Comparison of ENCODE assay signal across 14 mouse cellular contexts in the genomic region with DNA sequence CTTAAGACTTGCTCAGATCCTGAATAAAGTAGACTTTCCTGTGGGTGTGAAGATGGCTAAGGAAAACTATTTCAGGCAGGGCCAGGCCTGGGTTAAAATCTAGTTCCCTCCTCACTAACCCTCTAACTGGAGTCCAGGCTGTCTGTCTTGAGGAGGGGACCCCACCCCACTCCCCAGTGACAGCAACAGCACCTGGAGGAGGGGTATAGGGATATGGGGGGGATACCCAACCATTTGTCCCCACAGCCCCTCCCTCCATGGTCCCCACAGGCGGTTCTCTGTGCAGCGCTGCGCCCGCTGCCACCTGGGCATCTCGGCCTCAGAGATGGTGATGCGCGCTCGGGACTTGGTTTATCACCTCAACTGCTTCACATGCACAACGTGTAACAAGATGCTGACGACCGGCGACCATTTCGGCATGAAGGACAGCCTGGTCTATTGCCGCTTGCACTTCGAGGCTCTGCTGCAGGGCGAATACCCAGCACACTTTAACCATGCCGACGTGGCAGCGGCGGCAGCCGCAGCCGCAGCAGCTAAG. TPM values are rescaled to one million over a fixed set of nuclear protein-coding genes. Genes with fewer than 3 reads are reported as not detected.
A peak's percentile ranks its signal among the peaks of the same experiment; 100 is the strongest.
DNase-seq lines count a peak whose midpoint lies in the region; ATAC-seq lines count a peak whose summit lies in the region.
"Had no signal": no experiment of that assay in that cellular context is flagged by ENCODE, and none has a peak within 500 bp of the region (broad histone marks: within the 10 kb centered on the region; RNA-seq: fewer than 3 reads in every experiment).

No protein-coding gene starts in this region.

- no peak for ATAC-seq in hindbrain, embryonic 11.5 days (ENCODE audit: low FRiP score)
- ATAC-seq in liver, embryonic 13.5 days (ENCODE audit: low read depth): no peak
- no peak for ATAC-seq in granulocyte monocyte progenitor cell, adult 5-6 weeks (replicated peaks; ENCODE audit: poor library complexity, severe bottlenecking)

- H3K36me3 ChIP-seq in embryonic facial prominence, embryonic 10.5 days (replicated peaks): peaks cover 8% of the 10 kb centered on the region; the same call in 1 of the 2 replicates
- H3K36me3 ChIP-seq in hindbrain, embryonic 11.5 days (ENCODE audit: control insufficient read depth, insufficient read depth, low read length): no peaks in the 10 kb centered on the region
- no peaks in the 10 kb centered on the region for H3K36me3 ChIP-seq in liver, embryonic 13.5 days
- H3K36me3 ChIP-seq: lung, embryonic 15.5 days had no signal

- H3K4me3 ChIP-seq in embryonic facial prominence, embryonic 10.5 days: peak overlapping the region; percentile 63
- peak overlapping the region; percentile 39 for H3K4me3 ChIP-seq in hindbrain, embryonic 11.5 days (ENCODE audit: low read depth, low read length)
- H3K4me3 ChIP-seq in liver, embryonic 13.5 days (replicated peaks): peak overlapping the region; percentile 25
- H3K4me3 ChIP-seq: erythroblast, embryonic 14.5 days; lung, embryonic 15.5 days; myocyte had no signal

- no peak overlapping the region for H3K9ac ChIP-seq in hindbrain, embryonic 11.5 days (ENCODE audit: low read depth, low read length)
- peak overlapping the region; percentile 22; the same call in 1 of the 2 replicates for H3K9ac ChIP-seq in liver, embryonic 13.5 days
- H3K9ac ChIP-seq: lung, embryonic 15.5 days had no signal

- peaks cover 67% of the 10 kb centered on the region for H3K4me1 ChIP-seq in embryonic facial prominence, embryonic 10.5 days
- H3K4me1 ChIP-seq in hindbrain, embryonic 11.5 days (replicated peaks; ENCODE audit: control insufficient read depth, insufficient read depth, low read length): peaks cover 17% of the 10 kb centered on the region
- peaks cover 26% of the 10 kb centered on the region for H3K4me1 ChIP-seq in liver, embryonic 13.5 days (replicated peaks)

- H3K9me3 ChIP-seq in embryonic facial prominence, embryonic 10.5 days: no peaks in the 10 kb centered on the region
- no peaks in the 10 kb centered on the region for H3K9me3 ChIP-seq in hindbrain, embryonic 11.5 days (ENCODE audit: control insufficient read depth, low read length)
- H3K9me3 ChIP-seq in liver, embryonic 13.5 days (replicated peaks): no peaks in the 10 kb centered on the region
- H3K9me3 ChIP-seq: lung, embryonic 15.5 days had no signal

- under 1% methylated on average over 22 of the region's 22 CpGs for WGBS in embryonic facial prominence, embryonic 10.5 days
- under 1% methylated on average over 22 of the region's 22 CpGs for WGBS in hindbrain, embryonic 11.5 days
- WGBS in liver, embryonic 13.5 days (ENCODE audit: insufficient replicate concordance): 3% methylated on average over 22 of the region's 22 CpGs

- H3K4me2 ChIP-seq in hindbrain, embryonic 11.5 days (replicated peaks; ENCODE audit: low read depth, low read length): peak overlapping the region; percentile 13
- peak overlapping the region; percentile 34 for H3K4me2 ChIP-seq in liver, embryonic 13.5 days
- H3K4me2 ChIP-seq: lung, embryonic 15.5 days had no signal

- peak overlapping the region; percentile 77 for H3K27ac ChIP-seq in embryonic facial prominence, embryonic 10.5 days (replicated peaks)
- H3K27ac ChIP-seq in hindbrain, embryonic 11.5 days (ENCODE audit: low read depth, low read length): no peak overlapping the region
- no peak overlapping the region for H3K27ac ChIP-seq in liver, embryonic 13.5 days
- H3K27ac ChIP-seq: lung, embryonic 15.5 days had no signal

- H3K27me3 ChIP-seq in embryonic facial prominence, embryonic 10.5 days (replicated peaks; ENCODE audit: low read depth, poor library complexity, severe bottlenecking): peaks cover 100% of the 10 kb centered on the region
- peaks cover 93% of the 10 kb centered on the region for H3K27me3 ChIP-seq in hindbrain, embryonic 11.5 days (ENCODE audit: control insufficient read depth, insufficient read depth, low read length)
- H3K27me3 ChIP-seq in liver, embryonic 13.5 days: peaks cover 100% of the 10 kb centered on the region

- peak; percentile 27 for DNase-seq in ES-CJ7 (ENCODE audit: low read depth, low spot score)
- DNase-seq in embryonic facial prominence, embryonic 10.5 days (ENCODE audit: low spot score): no peak
- no peak for DNase-seq in hindbrain, embryonic 11.5 days (ENCODE audit: low spot score)
- no peak for DNase-seq in liver, embryonic 13.5 days
- DNase-seq in layer of hippocampus, adult 11-12 months (ENCODE audit: low spot score): no peak
- DNase-seq in ovary, postnatal 10 days (ENCODE audit: low spot score): no peak
- DNase-seq in retina, postnatal 1 day: no peak
- DNase-seq: gastrocnemius, postnatal 25 days had no signal

RNA-seq across cellular contexts. Expression of gene Lhx2, which starts 15.2 kb away (rescaled TPM):
- 17.9 and 19.6 TPM in 2 replicates for polyA plus RNA-seq in embryonic facial prominence, embryonic 10.5 days (2016; fragmentation: Nextera tagmentation; extraction: Ambion mirVana)
- polyA plus RNA-seq in hindbrain, embryonic 11.5 days (2014; fragmentation: Nextera tagmentation; extraction: Ambion mirVana): 21.9 and 24.4 TPM in 2 replicates
- polyA plus RNA-seq in liver, embryonic 13.5 days (2015; fragmentation: Nextera tagmentation; extraction: Ambion mirVana): 2.7 and 2.9 TPM in 2 replicates
- not detected in 2 replicates for total RNA-seq in granulocyte monocyte progenitor cell, adult 5-6 weeks (2014; fragmentation: Nextera tagmentation)
- total RNA-seq in granulocyte monocyte progenitor cell, adult 5-6 weeks (2017): not detected in 2 replicates
- total RNA-seq: hematopoietic stem cell, adult 5-6 weeks had no signal
- polyA plus RNA-seq: large intestine, adult 2 months; lung, embryonic 15.5 days had no signal
